Mouse (Mus musculus): ENCODE results near the gene Olfr968. TPM values are rescaled to one million over a fixed set of nuclear protein-coding genes. Genes with fewer than 3 reads are reported as not detected.

The Olfr968 gene
- not detected for total RNA-seq (2021)
- long read RNA-seq, experiment 1 = 0 reads
- long read RNA-seq, experiment 2 = 0 reads

DNA sequence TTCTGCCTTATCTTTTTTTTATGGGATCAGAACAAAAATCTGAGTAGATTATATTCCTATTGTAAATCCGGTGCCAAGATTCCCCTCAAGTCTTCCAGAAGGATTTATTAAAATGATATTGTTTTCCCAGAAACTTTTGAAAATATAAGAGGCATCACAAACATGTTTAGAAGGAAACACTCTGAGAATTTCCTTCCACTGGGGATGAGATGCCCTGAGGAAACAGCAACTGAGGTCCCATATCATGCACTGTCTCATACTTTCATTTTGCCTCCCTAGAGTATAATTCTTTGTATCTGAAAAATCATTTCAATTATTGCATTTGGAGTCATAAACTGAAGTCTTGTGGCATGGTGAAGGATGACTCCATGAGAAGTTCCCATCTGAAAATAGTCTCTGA lies at the start of gene Olfr968:
Gene Olfr968 (minus strand): TSS at position 101 of the 400 bp plus-strand sequence.
- DNase-seq (ENCODE audit: low spot score in 2 of 2) = no peak

DNA sequence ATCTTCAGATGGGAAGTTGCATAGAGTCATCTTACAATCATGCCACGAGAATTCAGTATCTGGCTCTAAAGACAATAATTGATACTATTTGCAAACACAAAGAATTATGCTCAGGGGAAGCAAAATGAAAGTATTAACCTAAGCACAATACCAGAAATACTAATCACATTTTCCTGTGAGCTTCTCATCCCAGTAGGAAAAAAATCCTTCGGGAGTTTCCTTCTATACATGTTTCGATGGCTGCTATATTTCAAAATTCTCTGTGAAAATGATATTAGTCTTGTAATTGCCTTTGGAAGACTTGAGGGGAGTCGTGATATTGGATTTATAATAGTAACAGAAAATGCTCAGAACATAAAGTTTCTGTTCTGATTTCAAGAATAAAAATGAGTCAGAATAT lies 25.5 kb upstream of the Olfr968 start, which contains the start of gene Olfr970:
Gene Olfr970 (plus strand): TSS at position 301 of the 400 bp plus-strand sequence.
- no peak for DNase-seq (ENCODE audit: low spot score in 2 of 2)

DNA sequence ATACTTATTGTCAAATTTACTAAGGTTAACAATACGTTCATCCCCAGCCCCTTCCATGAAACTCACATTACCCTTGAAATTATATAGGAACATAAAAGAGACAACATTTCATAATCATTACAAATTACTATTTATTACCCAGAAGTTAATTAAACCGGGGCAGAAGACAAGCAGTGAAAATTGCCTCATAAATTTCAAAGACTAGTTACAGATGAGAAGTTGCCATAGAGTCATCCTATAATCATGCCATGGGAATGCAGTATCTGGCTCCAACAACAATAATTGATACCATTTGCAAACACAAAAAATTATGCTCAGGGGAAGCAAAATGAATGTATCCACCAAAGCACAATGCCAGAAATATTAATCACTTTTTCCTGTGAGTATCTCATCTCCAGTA lies 7.5 kb upstream of the Olfr968 start, which contains the start of gene Olfr969:
Gene Olfr969 (plus strand): TSS at position 388 of the 400 bp plus-strand sequence.
- DNase-seq (ENCODE audit: low spot score in 2 of 2) = no peak

DNA sequence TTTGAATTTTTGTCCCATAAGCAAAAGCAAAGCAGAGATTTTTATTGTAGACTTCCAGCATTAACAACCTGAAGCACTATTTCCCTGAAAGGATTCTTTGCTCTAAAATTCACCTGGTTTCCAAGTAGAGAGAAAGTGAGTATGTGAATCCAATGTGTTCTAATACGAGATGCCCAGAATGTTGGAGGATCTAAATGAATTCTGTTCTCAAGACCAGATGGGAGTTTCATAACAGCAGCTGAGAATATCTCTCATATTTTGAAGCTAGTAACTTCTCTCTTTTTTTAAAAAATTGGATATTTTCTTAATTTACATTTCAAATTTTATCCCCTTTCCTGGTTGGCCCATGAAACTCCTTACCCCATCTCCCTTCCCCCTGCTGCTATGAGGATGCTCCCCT lies 36.6 kb downstream of the Olfr968 start:
- no peak for DNase-seq (ENCODE audit: low spot score in 2 of 2)

DNA sequence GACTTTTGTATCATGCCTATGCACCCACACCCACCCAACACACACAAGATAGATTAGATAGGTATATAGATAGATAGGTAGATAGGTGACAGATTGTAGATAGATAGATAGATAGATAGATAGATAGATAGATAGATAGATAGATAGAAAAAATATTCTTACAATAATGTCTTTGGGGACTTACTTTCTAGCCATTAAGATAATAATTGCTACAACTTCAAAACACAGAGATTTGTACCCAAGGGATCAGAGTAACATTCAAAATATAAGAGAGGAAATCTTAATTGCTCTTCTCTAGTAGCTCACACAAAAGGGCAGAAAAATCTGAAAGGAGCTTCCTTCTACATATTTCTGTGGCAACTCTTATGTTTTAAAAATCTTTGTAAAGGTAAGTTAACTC lies 37.1 kb downstream of the Olfr968 start, which contains the start of gene Olfr967:
Gene Olfr967 (plus strand): TSS at position 301 of the 400 bp plus-strand sequence.
- no peak for DNase-seq (ENCODE audit: low spot score in 2 of 2)

DNA sequence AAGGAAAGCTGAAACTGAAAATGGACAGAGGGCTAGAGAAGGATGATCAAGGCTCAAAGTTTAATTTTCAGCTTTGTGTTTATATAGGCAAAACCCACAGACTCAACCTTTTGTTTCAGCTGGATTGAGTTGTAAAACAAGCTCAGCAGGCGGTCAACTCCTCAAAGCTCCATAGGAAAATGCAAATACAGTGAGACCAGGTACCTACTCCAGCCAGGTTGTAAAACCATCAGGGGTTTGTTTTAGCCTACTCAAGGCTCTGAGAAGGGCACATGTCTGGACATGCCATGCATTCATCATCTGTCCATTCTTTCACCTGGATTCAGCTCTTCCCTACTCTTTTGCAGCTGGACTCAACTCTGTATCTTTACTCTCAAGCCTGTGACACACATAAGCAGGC lies 42.3 kb downstream of the Olfr968 start:
- no peak for DNase-seq (ENCODE audit: low spot score in 2 of 2)

DNA sequence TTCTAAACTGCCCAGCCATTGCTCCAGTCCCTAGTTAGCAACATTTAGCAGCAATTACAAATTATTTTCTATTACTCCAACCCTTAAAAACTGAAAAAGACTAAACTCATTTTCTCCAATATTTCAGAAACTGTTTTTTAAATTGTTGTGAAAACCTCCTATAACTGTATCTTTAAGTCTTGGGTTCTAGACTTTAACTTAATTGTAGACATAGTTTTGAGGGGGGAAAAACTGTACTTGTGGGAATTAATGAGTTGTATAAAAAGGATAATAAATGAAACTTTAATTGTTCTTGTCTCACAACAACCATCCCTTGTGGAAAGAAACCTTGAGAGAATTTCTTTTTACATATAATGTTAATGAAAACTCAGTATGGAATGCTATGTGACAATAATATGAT lies 52.4 kb downstream of the Olfr968 start, which contains the start of gene Olfr150:
Gene Olfr150 (plus strand): TSS at position 301 of the 400 bp plus-strand sequence.
- DNase-seq (ENCODE audit: low spot score in 2 of 2) = no peak

Other genes with a start within 250 kb of the Olfr968 start
- gene Olfr958, start 229.2 kb downstream of the Olfr968 start, total RNA-seq (2021) = not detected
- gene Olfr959, start 207.7 kb downstream of the Olfr968 start, total RNA-seq (2021) = not detected
- gene AW551984, start 178.8 kb downstream of the Olfr968 start, total RNA-seq (2021) = 100 to 1,000 TPM; 370 to 452 TPM
- gene Olfr148, start 172.6 kb downstream of the Olfr968 start, total RNA-seq (2021) = not detected
- not detected for gene Olfr960, start 161.9 kb downstream of the Olfr968 start, total RNA-seq (2021)
- not detected for gene Olfr961, start 138.2 kb downstream of the Olfr968 start, total RNA-seq (2021)
- not detected for gene Olfr963, start 116.0 kb downstream of the Olfr968 start, total RNA-seq (2021)
- not detected for gene Olfr149, start 76.1 kb downstream of the Olfr968 start, total RNA-seq (2021)
- not detected for gene Olfr965, start 71.9 kb downstream of the Olfr968 start, total RNA-seq (2021)
- gene Olfr150, start 52.3 kb downstream of the Olfr968 start, total RNA-seq (2021) = not detected
- not detected for gene Olfr967, start 37.0 kb downstream of the Olfr968 start, total RNA-seq (2021)
- not detected for gene Olfr969, start 7.7 kb upstream of the Olfr968 start, total RNA-seq (2021)
- gene Olfr970, start 25.6 kb upstream of the Olfr968 start, total RNA-seq (2021) = not detected
- gene Olfr971, start 53.6 kb upstream of the Olfr968 start, total RNA-seq (2021) = not detected
- gene Olfr972, start 83.2 kb upstream of the Olfr968 start, total RNA-seq (2021) = not detected
- not detected for gene Olfr229, start 124.1 kb upstream of the Olfr968 start, total RNA-seq (2021)
- not detected for gene Olfr974, start 154.2 kb upstream of the Olfr968 start, total RNA-seq (2021)
- not detected for gene Olfr975, start 168.8 kb upstream of the Olfr968 start, total RNA-seq (2021)
- gene Olfr976, start 177.9 kb upstream of the Olfr968 start, total RNA-seq (2021) = not detected
- not detected for gene Olfr978, start 208.9 kb upstream of the Olfr968 start, total RNA-seq (2021)
- gene Olfr979, start 220.2 kb upstream of the Olfr968 start, total RNA-seq (2021) = not detected
- gene Olfr980, start 226.3 kb upstream of the Olfr968 start, total RNA-seq (2021) = not detected
- gene Olfr981, start 238.2 kb upstream of the Olfr968 start, total RNA-seq (2021) = not detected